Mouse (Mus musculus) small intestine, adult 2 months (tissue): ENCODE results near the gene Cnih4. TPM values are rescaled to one million over a fixed set of nuclear protein-coding genes. Genes with fewer than 3 reads are reported as not detected.
A peak's percentile ranks its signal among the peaks of the same experiment; 100 is the strongest.

Experiments
- H3K27ac ChIP-seq: fragments of 200-500 bp; 2 replicates; pipeline ENCODE4 v1.5.1; 2012; ENCODE audit warnings: low read depth, low read length, control low read depth, inconsistent platforms; ENCODE audit not compliant: insufficient read depth
- H3K27me3 ChIP-seq: fragments of 200-500 bp; 2 replicates; pipeline ENCODE4 v1.6.1; 2012; ENCODE audit warnings: mild to moderate bottlenecking, moderate library complexity, low read length, inconsistent platforms; ENCODE audit not compliant: control insufficient read depth, insufficient read depth
- H3K36me3 ChIP-seq: fragments of 200-500 bp; 2 replicates; pipeline ENCODE4 v1.6.1; 2012; ENCODE audit warnings: mild to moderate bottlenecking, low read length, control low read depth, inconsistent platforms; ENCODE audit not compliant: control insufficient read depth, insufficient read depth
- H3K4me1 ChIP-seq: fragments of 200-500 bp; 2 replicates; pipeline ENCODE4 v1.6.1; 2012; ENCODE audit warnings: low read length, inconsistent platforms, mixed read lengths; ENCODE audit not compliant: control insufficient read depth, insufficient read depth, insufficient read length
- H3K4me3 ChIP-seq: fragments of 200-500 bp; 2 replicates; pipeline ENCODE4 v1.5.1; 2012; ENCODE audit warnings: low read depth, mild to moderate bottlenecking, control low read depth, inconsistent platforms, low read length, moderate library complexity
- CTCF ChIP-seq: fragments of 200-500 bp; IDR thresholded peaks from 2 replicates; pipeline ENCODE4 v1.5.1; 2012; ENCODE audit warnings: low read depth, mild to moderate bottlenecking, control low read depth, inconsistent platforms, low read length, moderate library complexity, mixed read lengths; ENCODE audit not compliant: insufficient replicate concordance, insufficient read length; ENCODE audit errors: extremely low read depth
- POLR2A ChIP-seq: fragments of 200-500 bp; IDR thresholded peaks from 2 replicates; pipeline ENCODE4 v1.6.1; 2012; ENCODE audit warnings: low read depth, mild to moderate bottlenecking, control low read depth, inconsistent platforms, low read length, moderate library complexity
- WGBS: fragments of 180-500 bp; shearing (Covaris S2); methylation state at CpG from one replicate; pipeline ENCODE4 v1.1.7; 2018; 5-methylcytosine and 5-hydroxymethylcytosine counted together
- polyA plus RNA-seq: library from polyadenylated mRNA; depleted of rRNA; stranded (reverse); fragments of >200 nt; gene quantifications from 2 replicates; pipeline ENCODE4 v1.2.3, GENCODE M21; 2012; rRNA removed

The Cnih4 gene
- polyA plus RNA-seq: 9.2 and 19.6 TPM in 2 replicates

- TF ChIP-seq CTCF (no peak), POLR2A (no peak)
- no peaks in the 10 kb centered on the region for H3K27me3 ChIP-seq
- H3K4me3 ChIP-seq: peak within 1 kb of the TSS; percentile 92
- H3K4me1 ChIP-seq: no peaks in the 10 kb centered on the region; the same call in 1 of the 2 replicates
- H3K27ac ChIP-seq: peak within 1 kb of the TSS; percentile 83
- H3K36me3 ChIP-seq: peaks cover 12% of the 10 kb centered on the region
- under 1% methylated on average over 52 of the region's 52 CpGs for WGBS
These were observed at the start of gene Cnih4, which contains the start of gene Nvl for GRCm38 (mm10) chr1:181143950-181144836. Gene Cnih4, plus strand, starts transcription at chr1:181144693. Gene Nvl, minus strand, starts transcription at chr1:181144204.

- 89% methylated on average over 4 of the region's 4 CpGs for whole genome bisulfite sequencing
- H3K4me1 ChIP-seq: no peaks in the 10 kb centered on the region
- TF ChIP-seq POLR2A (no peak), CTCF (no peak)
- no peaks in the 10 kb centered on the region for H3K27me3 ChIP-seq
- H3K4me3 ChIP-seq: no peak overlapping the region
- peaks cover 38% of the 10 kb centered on the region for H3K36me3 ChIP-seq
- H3K27ac ChIP-seq: no peak overlapping the region
These were observed 27.4 kb upstream of the Cnih4 start for GRCm38 (mm10) chr1:181117112-181117511.

DNA sequence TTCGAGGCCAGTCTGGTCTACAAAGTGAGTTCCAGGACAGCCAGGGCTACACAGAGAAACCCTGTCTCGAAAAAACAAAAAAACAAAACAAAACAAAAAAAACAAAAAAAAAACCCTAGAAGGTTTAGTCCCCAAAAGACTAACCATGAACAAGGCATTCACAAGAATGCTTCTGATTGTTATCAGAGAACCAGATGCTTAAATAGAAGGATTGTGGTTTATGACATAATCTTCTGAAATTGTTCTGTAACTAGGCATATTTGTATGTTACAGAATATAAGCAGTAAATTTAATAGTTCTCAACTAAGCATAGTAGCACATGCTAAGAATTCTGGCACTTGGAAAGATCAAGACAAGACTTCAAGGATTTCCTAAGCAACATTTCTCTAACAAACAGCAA lies 20.3 kb upstream of the Cnih4 start:
- WGBS: 88% methylated on average over 2 of the region's 2 CpGs
- TF ChIP-seq POLR2A (no peak), CTCF (no peak)
- Histone ChIP-seq H3K4me3 (no peak overlapping the region), H3K27me3 (no peaks in the 10 kb centered on the region), H3K27ac (no peak overlapping the region), H3K36me3 (peaks cover 47% of the 10 kb centered on the region), H3K4me1 (no peaks in the 10 kb centered on the region)

DNA sequence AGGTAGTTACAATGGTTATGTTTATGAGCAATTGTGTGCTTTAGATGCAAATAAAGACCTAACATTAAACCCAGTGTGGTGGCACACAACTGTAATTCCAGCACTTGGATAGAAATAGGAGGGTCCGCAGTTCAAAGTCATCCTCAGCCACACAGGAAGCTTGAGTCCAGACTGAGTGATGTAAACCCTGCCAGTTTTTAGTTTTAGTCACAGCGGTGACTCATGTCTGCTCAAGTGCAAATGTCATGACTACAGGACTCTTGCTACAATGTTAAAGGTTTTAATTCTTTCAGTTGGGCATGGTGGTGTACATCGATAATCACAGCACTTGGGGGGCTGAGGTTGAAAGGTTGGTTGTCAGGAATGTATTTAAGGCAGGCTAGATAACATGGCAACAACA lies 18.6 kb upstream of the Cnih4 start:
- peaks cover 50% of the 10 kb centered on the region for H3K36me3 ChIP-seq
- TF ChIP-seq CTCF: no peak
- no peak for TF ChIP-seq POLR2A
- H3K4me3 ChIP-seq: no peak overlapping the region
- H3K4me1 ChIP-seq: no peaks in the 10 kb centered on the region
- WGBS: 97% methylated on average over 3 of the region's 3 CpGs
- no peaks in the 10 kb centered on the region for H3K27me3 ChIP-seq
- H3K27ac ChIP-seq: no peak overlapping the region

DNA sequence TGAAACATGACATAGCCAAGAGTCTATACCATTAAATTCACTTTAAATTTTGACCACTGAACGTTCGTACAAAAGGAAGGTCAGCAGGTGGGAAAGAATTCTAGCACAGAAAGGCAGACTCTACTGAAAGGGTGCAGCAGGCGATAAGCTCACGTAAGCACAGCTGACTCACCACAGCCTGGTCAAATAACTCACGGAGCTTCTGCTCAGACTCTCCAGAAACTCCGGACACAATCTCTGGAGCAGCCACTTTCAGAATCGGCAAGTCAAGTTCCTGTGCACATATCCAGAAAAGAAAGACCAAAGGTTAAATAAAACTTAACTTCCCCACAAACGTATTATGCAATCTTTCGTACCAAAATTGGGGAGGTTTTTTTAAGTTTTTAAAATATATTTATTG lies 17.7 kb upstream of the Cnih4 start:
- no peak overlapping the region for H3K27ac ChIP-seq
- TF ChIP-seq POLR2A (no peak), CTCF (no peak)
- H3K36me3 ChIP-seq: peaks cover 50% of the 10 kb centered on the region
- no peak overlapping the region for H3K4me3 ChIP-seq
- WGBS: 87% methylated on average over 9 of the region's 9 CpGs
- no peaks in the 10 kb centered on the region for H3K27me3 ChIP-seq
- H3K4me1 ChIP-seq: no peaks in the 10 kb centered on the region

DNA sequence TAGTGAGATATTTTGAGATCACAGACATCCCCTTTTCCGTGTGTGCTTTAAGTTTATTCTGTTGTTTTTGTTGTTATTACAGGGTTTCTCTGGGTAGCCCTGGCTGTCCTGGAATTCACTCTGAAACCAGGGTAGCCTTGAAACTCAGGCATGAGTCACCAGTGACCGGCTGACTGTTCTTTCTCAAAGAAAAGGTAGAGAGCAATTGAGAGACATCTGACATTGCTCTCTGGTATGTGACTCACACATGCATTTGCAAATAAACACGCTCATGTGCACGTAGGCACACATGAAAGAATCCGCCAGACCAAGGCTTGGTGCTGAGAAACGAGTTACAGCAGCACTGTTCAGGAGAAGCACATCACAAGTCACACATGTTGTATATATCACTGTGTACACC lies 12.6 kb upstream of the Cnih4 start:
- 87% methylated on average over 6 of the region's 6 CpGs for WGBS
- TF ChIP-seq CTCF: no peak
- no peak for TF ChIP-seq POLR2A
- H3K36me3 ChIP-seq: peaks cover 55% of the 10 kb centered on the region
- H3K4me3 ChIP-seq: no peak overlapping the region
- H3K4me1 ChIP-seq: no peaks in the 10 kb centered on the region
- H3K27me3 ChIP-seq: no peaks in the 10 kb centered on the region
- H3K27ac ChIP-seq: no peak overlapping the region

DNA sequence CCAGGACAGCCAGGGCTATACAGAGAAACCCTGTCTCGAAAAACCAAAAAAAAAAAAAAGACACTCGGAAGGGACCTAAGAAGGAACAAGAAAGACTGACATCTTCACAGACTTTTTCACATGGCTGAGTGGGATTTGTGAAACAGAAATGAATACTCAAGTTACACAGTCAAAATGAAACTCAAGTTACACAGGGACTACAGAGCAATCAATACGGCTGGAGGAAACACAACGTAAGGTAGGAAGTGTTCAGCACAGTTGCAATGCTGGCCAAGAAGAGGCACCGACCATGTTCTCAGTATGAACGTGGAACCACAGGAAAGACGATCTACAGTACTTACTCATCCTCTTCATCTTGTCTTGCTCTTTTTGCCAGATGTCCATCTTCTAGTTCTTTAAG lies 5.8 kb upstream of the Cnih4 start:
- no peak overlapping the region for H3K4me3 ChIP-seq
- H3K36me3 ChIP-seq: peaks cover 36% of the 10 kb centered on the region
- H3K4me1 ChIP-seq: no peaks in the 10 kb centered on the region
- 83% methylated on average over 7 of the region's 7 CpGs for WGBS
- TF ChIP-seq CTCF (no peak), POLR2A (no peak)
- H3K27me3 ChIP-seq: no peaks in the 10 kb centered on the region
- H3K27ac ChIP-seq: no peak overlapping the region
